Mouse (Mus musculus) brain, embryonic 14.5 days (tissue): ENCODE results near the gene Apof. TPM values are rescaled to one million over a fixed set of nuclear protein-coding genes. Genes with fewer than 3 reads are reported as not detected.
A peak's percentile ranks its signal among the peaks of the same experiment; 100 is the strongest.

Source experiments
- DNase-seq: peaks from one replicate; pipeline ENCODE4 v3.0.0-alpha.2; 2011; ENCODE audit warnings: low read depth
- CTCF ChIP-seq: fragments of 200-500 bp; IDR thresholded peaks from 2 replicates; pipeline ENCODE4 v1.5.1; 2012; ENCODE audit warnings: inconsistent platforms, mild to moderate bottlenecking, moderate library complexity, borderline replicate concordance; ENCODE audit not compliant: insufficient read depth, insufficient read length; ENCODE audit errors: extremely low read depth
- POLR2A ChIP-seq: fragments of 200-500 bp; IDR thresholded peaks from 2 replicates; pipeline ENCODE4 v1.6.1; 2012; ENCODE audit warnings: mild to moderate bottlenecking, inconsistent platforms, borderline replicate concordance; ENCODE audit not compliant: poor library complexity, insufficient read depth, insufficient read length, severe bottlenecking; ENCODE audit errors: extremely low read depth
- polyA plus RNA-seq: library from polyadenylated mRNA; depleted of rRNA; stranded (reverse); fragments of >200 nt; gene quantifications from 2 replicates; pipeline ENCODE4 v1.2.3, GENCODE M21; 2012; rRNA removed

Apof gene
- not detected in 2 replicates for polyA plus RNA-seq

GRCm38 (mm10) chr10:128268371-128268770 is at the start of gene Apof:
TSS of gene Apof (plus strand) at chr10:128268671.
- DNase-seq, result no peak
- no peak for TF ChIP-seq CTCF
- no peak for TF ChIP-seq POLR2A

GRCm38 (mm10) chr10:128221533-128222286 is 46.8 kb upstream of the Apof start:
- TF ChIP-seq CTCF, result no peak
- no peak for TF ChIP-seq POLR2A
- no peak for DNase-seq

- no peak for DNase-seq
- TF ChIP-seq POLR2A (no peak), CTCF (no peak)
These were observed 43.4 kb upstream of the Apof start for GRCm38 (mm10) chr10:128225064-128225463.

DNA sequence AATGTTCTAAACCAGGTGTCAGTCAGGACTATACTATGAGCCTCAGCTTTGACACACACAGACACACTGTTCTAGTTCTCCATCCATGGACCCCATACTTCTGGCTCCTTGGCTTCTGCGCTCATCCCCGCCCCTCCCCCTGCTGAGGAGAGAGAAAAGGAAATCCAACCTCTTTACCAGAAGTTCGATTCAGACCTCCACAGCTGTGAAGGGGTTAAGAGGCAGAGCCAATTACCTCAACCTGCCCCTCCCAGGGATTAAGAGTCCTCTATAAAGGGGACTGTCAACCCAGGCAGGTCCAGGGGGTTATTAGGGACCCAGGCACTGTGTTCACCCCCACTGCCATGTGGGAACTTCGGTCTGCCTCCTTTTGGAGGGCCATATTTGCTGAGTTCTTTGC is 42.9 kb upstream of the Apof start, which contains the start of gene Mip:
Gene Mip, plus strand, starts transcription at position 301 of the 400 bp plus-strand sequence.
- no peak for TF ChIP-seq CTCF
- TF ChIP-seq POLR2A, result no peak
- DNase-seq, result no peak

DNA sequence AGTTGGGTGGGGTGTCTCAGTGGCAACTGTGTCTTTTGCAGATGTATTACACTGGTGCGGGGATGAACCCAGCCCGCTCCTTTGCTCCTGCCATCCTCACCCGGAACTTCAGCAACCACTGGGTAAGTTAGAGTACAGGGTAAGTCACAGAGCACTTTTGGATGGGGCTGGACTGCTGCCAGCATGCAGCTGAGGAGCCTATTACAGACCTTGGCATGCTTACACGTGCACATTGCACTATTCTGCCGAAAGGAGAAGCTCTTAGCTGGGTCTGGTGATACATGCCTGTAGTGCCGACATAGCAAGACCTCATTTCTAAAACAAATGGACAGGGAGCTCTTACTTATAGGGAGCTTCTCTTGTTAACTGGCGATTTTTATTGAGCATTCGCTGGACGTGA is 40.9 kb upstream of the Apof start:
- no peak for TF ChIP-seq CTCF
- TF ChIP-seq POLR2A, result no peak
- no peak for DNase-seq

DNA sequence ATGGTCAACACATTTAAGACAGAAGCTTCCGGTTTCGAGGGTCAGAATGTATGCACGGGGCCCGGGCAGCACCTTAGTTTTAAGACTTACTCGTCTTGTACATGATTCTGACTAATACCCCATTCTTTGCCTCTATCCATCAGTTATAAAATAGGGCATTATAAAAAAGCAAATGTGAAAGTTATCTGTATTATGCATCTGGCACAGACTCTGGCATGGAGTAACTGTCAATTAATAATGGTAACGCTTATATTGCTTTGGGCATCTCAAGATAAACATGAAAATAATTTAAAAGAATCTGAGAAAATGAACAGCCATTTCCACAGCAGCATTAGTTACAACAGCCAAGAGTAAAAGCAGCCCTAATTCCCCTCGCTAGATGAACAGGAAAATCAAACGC is 40.5 kb upstream of the Apof start:
- no peak for DNase-seq

GRCm38 (mm10) chr10:128230582-128230981 is 37.9 kb upstream of the Apof start:
- DNase-seq, result no peak
- TF ChIP-seq CTCF (no peak), POLR2A (no peak)

More for the DNA sequence above, 40.5 kb upstream of the Apof start:
- no peak for TF ChIP-seq POLR2A
- no peak for TF ChIP-seq CTCF

GRCm38 (mm10) chr10:128231146-128231545 is 37.3 kb upstream of the Apof start:
- no peak for DNase-seq
- TF ChIP-seq CTCF (no peak), POLR2A (no peak)

DNA sequence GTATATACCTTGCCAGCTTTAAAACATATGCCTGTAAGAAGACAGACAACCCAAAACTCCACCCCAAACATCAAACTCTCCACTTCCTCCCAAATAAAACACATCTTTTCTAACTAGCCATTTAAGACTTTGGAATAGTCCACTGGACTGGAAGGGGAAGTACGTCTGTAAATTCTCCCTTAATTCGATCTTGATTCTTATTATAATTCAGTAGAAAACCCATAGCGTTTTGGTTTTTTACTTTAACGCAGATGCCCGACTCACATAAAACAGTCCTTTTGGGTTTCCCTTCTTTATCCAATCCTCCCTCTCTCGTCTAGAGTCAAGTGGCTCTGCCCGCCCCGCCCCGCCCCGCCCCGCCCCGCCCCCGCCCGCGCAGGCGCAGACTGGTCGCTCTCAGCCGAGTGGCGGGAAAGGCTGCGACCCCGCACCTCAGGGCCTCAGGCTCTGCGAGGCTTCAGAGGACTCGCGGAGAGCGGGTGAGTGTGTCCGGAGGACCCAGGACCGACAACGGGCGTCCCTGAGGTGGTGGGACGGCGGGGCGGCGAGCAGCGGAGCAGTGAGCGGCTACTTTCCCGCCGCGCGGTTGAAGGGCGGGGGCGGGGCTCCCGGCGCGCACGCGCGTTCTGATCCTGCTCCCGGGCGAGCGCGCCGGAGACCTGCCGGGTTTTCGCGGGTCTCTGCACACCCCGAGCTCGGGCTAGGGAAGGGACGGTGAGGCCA is 36.6 kb upstream of the Apof start, which contains the start of gene Timeless:
Gene Timeless, plus strand, starts transcription at position 369 of the 723 bp plus-strand sequence.
- TF ChIP-seq POLR2A (peak; percentile 79), CTCF (no peak)
- DNase-seq, result peak; percentile 88

DNA sequence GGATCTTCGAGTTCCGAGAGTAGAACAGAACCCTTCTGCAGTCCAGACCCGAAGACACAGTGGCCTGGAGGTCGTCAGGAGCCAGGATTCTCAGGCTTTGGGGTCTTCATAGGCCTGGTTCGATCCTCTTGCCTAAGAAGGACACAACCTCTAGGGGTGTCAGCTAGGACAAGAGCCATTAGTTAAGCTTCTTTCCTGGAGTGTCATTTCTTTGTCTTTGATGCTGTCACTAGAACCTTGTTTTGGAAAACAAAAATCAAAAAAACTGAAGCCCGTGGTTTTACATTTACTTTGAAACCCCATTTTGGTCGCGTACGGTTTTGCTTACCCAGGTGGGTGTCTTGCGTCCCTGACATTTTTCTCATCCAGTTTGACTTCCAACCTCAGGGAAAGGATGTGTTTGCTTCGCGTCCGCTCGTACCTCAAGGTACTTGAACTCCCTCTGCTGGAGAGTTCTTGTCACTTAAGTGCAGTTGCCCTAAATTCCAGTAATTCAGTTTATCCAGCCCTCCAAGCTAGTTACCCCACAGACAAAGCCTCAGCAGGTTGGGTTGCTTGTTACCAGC is 36.0 kb upstream of the Apof start:
- TF ChIP-seq CTCF, result peak; percentile 68; the same call in 1 of the 2 replicates
- TF ChIP-seq POLR2A, result no peak
- DNase-seq, result peak; percentile 91

GRCm38 (mm10) chr10:128236321-128236720 is 32.1 kb upstream of the Apof start:
- TF ChIP-seq CTCF (no peak), POLR2A (no peak)
- no peak for DNase-seq
